Mouse (Mus musculus): Measurements from ENCODE around the gene Cabcoco1. TPM values are rescaled to one million over a fixed set of nuclear protein-coding genes. Genes with fewer than 3 reads are reported as not detected.
A peak's percentile ranks its signal among the peaks of the same experiment; 100 is the strongest.

Cabcoco1 gene
- total RNA-seq, 4 experiments from 2014 or later, result 1.8 to 3.5 (median 2.9) TPM

DNA sequence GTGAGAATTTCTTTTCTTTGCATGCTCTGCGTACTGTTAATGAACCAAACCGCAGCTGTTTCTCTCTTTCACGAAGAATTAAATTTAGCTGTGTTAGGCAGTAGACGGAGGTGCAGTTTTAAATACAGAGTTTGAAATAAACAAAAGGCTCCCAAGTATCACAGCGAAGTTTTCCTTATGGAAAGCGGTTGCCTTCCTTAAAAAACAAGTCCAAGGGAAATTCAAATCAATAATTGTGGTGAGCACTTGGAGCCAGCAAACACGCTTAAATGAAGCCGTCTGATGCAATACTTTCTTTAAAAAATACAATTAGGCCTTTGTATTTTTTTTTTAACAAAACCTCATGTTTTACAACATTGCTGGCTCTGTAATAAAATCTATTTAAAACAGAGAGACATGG is 101.2 kb downstream of the Cabcoco1 start:
- DNase-seq (ENCODE audit: low spot score in 2 of 2), result no peak

DNA sequence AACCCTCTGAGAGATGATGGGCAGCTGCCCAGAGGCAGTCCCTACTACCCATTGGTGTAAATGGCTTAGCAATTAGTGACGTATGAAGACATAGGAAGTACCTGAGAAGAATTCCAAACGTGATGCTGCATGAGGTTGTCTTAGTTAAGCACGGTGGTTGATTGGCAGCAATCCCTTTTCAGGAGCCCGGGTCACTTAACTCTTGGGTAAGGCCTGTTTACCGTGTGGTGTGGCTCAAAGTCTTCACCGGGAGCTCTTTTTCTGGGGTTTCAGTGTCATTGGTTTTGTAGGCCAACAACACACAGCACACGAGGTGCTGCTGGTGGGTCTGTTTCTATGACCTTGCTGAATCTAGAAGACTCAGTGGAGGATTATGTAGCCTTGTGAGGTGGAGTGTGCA is 105.9 kb downstream of the Cabcoco1 start:
- no peak for DNase-seq (ENCODE audit: low spot score in 2 of 2)

DNA sequence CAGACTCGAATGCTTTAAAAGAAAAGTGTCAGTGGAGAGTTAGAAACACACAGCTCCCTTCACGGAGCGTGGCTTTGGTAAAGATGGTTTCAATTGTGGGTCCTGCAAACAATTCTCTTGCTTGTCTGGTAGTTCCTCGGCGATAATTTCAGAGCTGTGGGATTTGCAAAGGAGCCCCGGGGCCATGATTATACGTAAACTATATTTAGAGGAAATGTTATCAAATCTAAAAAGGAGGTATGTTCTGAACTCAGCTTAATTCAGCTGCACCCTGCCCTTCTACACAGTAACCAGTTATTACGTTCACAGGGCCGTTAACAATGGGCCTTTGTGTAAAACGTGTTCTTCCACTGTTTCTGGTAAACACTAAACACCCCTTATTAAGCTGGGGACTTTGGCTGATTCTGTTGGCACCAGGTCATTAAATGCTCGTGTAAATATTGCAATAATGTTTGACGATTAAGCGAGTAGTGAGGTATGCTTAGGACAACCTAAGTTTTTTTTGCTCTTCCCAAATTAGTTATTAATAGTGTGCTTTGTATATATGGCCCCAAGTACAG is 106.6 kb downstream of the Cabcoco1 start:
- DNase-seq (ENCODE audit: low spot score in 2 of 2), result no peak

DNA sequence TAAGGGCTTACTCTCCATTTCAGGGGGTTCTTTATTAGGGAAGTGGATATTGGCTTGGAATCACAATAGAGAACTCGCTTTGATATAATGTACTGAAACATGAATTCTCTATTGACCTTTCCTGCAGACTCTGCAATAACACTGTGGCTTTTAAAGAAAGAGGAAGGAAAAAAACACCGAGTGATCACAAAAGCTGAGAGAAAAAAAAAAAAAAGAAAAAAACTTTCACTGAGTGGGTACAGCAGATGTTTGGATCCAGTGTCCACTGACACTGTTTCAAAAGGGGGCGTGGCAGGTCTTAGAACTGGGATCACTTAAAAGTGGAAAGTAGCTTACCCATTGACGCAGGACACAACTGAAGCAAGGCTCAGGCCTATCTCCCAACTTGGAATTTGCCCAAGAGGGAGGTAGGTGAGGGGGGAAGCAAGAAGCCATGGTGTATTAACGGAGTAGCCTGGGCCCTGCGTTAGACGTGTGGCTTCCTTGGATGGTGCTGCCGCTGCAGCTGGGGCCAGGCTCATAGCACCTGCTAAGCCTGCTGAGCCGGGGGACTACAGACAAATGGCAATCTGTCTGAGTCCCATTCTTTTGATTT is 107.6 kb downstream of the Cabcoco1 start:
- no peak for DNase-seq (ENCODE audit: low spot score in 2 of 2)

DNA sequence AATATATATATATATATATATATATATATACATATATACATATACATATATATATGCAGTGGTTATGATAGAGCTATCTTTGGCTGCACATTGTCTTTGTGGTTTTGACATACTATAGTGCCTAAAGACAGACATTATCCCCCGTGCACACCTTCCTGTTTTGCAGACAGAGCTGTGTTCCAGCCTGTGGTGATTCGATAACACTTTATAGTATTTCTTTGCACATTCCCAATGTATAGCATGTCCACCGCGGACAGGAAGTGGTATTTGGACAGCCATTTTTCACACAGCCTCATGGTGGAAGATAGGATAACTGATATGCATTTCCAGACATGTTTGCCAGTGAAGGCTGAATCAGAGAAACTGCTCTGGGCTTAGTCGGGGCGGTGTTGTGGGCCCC is 110.3 kb downstream of the Cabcoco1 start:
- no peak for DNase-seq (ENCODE audit: low spot score in 2 of 2)

DNA sequence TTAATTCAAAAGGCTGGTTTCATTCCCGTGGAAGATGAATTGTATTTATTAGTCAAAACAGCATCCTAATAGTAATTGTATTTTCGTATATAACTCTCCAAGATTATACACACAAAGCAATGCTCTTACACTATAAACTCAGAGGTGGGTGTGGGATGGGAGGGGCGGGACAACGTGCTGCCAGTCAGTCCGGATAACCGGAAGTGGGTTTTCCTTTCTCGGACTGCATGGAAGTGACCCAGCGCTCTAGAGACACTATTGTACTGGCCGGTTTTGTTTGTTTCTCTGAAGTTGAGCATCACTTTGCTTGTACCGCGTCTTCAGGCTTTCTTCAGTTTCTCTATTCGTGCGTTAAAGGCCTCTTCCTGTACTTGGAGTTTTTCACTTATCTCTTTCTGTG is 110.8 kb downstream of the Cabcoco1 start:
- DNase-seq (ENCODE audit: low spot score in 2 of 2), result no peak

DNA sequence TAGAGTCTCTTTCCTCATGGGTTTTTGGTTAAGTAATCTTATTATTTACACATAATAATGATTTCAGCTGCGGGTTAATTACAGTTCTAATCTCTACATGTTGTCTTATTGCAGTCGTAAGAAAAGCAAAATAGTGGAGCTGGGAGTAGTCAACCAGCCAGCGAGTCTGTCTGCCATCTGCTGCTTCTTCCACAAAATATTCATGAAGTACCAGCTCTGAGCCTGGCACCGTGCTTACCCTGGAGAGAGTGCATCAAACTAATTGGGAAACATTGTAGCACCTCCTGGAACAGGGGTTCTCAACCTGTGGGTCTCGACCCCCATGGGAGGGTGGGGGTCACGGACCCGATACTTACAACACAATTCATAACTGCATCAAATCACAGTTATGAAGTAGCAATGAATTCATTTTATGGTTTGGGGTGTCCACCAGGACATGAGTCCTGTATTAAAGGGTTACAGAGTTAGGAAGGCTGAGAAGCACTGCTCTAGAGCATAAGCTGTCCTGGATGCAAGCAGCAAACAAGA is 121.2 kb downstream of the Cabcoco1 start:
- DNase-seq (ENCODE audit: low spot score in 2 of 2), result no peak

DNA sequence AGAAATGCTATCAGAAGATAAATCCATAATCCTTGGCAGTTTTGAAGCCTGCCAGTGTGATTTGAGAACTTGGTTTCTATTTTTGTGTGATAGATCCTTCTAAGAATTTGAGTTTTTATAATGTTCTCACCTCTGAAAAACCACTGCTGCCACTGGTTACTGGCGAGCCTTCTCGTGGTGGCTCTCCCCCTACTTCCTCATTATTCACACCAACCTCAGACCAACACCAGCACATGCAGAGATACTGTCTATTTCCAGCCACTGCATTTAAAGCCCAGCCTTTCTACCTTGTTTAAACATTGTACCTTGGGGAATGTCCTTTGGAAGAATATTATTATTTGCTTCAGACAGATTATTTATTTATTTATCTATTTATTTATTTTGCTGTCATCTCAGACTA is 121.8 kb downstream of the Cabcoco1 start:
- DNase-seq (ENCODE audit: low spot score in 2 of 2), result no peak

DNA sequence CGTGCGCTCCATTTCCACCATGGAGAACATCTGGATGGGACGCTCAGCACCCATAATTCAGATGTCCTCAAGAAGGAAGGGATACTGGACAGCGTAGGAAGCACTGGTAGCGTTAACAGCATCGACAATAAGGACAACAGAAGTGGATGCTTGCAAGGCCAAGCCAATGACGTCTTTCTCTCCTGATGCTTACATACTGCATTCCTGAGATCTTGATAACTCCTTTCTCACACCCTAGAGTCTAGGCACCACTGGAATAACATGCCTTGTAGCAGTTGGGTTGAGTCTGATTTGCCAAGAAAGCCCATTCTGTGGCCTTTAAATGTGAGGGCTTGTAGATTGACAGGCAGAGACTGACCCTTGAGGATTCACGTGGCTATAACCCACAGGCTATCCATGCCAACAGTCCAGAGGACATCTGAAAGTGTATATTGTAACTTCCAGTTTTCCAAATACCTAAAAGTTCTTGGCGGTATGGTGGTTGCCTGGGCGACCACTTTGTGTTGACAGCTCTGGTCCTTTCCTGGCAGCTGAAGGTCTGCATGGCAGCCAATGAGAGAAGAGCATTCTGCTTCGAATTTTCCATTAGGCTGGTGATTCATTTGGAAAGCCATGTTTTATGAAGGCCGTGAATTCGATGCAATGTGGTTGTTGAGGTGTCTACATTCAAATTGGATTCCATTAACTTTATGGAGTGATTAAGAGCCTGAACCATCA is 124.5 kb downstream of the Cabcoco1 start:
- DNase-seq (ENCODE audit: low spot score in 2 of 2), result no peak

DNA sequence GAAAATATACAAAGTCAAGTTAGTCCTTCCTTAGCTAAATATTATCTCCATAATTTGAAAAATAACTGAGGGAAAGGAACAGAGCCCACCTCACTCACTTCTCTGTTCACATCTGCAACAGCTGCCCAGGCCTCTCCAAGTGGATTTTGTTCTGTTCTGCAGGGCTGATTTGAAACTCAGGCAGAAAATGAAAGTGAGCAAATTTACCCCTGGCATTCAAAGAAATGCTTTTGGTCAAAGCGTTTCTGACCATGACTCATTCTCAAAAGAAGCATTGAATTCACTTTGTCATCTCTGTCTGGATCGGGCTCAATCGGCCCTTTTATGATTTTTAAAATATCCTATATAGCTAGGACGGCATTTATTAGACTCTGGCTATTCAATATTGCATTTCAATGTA is 135.8 kb downstream of the Cabcoco1 start:
- no peak for DNase-seq (ENCODE audit: low spot score in 2 of 2)

DNA sequence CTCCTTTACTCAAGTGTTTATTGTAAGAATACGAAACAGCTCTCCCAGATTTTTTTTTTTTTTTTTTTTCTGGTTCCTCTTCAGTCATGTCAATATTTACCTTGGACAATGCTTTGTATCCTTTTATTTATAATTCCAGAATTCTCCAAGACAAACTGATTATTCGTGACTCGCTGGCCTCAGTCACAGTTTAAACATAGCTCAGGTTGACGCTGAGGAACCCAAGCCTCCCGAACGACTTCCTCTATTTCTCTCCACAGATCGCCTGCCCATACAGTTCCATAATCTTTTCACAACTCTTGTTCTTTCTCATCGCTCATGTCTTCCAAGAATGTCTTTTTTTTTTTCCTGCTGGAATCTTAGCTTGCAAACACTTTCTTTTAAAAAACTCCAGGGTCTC is 144.9 kb downstream of the Cabcoco1 start:
- no peak for DNase-seq (ENCODE audit: low spot score in 2 of 2)

DNA sequence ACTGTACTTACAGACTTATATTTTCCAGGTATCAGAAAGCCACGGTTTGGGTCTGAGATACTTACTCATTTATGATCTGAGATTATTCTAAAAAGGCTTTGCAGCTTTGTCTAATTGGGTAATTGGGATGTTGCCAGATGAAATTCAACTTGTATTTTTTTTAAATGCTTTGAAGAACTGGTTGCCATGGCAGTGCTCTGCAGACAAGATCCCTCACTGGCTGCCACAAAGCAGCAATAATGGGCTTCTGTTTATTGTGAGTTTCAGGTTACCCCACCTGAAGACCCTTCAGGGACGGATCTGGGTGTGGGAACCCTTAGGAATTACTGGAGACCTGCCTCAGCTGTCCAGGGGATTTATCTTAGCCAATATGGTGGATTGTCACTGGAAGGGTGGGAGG is 145.6 kb downstream of the Cabcoco1 start:
- no peak for DNase-seq (ENCODE audit: low spot score in 2 of 2)

DNA sequence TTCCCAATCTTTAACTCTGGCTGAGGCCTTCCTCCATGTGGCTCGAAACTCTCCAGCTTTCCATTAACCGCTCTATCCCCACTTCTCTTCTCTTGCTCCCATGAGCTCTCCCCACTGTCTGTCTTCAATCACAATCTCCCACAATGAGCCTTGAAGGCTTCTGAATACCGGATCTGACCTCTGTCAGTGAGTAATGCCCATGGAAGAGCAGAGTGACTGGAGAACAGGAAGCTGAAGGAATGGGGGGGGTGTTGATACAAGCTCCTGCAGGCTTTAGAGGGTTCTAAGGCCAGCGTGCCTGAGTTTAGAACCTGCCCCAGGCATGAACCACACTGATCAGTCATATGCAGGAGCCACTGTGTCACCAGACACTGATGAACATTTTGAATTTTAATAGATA is 150.1 kb downstream of the Cabcoco1 start:
- no peak for DNase-seq (ENCODE audit: low spot score in 2 of 2)

DNA sequence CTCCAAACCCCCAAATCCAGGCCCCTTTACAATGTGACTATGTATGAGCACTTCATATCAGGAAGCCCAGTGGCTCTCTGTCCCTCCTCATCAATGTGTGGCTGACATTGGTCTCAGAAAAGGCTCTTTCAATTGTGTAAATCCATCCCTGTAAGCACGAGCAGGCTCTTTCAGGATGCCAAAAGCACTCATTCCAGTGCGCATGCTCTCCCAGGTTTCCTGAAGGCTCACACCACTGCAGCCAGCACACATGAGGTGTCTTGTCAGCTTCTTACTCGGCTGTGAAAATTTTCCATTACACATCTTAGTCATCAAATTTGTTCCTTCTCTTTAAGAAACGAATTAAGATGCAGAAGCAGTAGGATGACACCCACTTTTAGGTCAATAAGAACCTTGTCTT is 152.9 kb downstream of the Cabcoco1 start:
- DNase-seq (ENCODE audit: low spot score in 2 of 2), result peak; percentile 9 to 39

DNA sequence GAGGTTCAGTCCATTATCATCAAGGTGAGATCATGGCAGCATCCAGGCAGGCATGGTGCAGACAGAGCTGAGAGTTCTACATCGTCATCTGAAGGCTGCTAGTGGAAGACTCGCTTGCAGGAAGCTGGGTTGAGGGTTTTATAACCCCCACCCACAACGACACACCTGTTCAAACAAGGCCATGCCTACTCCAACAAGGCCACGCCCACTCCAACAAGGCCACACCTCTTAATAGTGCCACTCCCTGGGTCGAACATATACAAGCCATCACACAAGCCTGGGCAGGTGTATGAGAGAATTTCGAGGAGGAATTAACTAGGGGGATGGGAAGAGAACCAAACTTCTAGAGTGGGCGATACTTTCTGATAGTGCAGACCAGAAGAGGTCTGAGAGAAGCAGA is 153.6 kb downstream of the Cabcoco1 start:
- no peak for DNase-seq (ENCODE audit: low spot score in 2 of 2)

Other genes with a start within 250 kb of the Cabcoco1 start
- under 1 TPM; 0.33 to 0.46 (median 0.37) TPM for gene Tmem26, start 181.8 kb upstream of the Cabcoco1 start, total RNA-seq (2022)